Mouse (Mus musculus): ENCODE data around the gene Igll1.
"Not testable (repeated sequence)": the region's sequence is repeated elsewhere in the genome, so short reads cannot be mapped to it uniquely, and the experiment has no call there.

The Igll1 gene

DNA sequence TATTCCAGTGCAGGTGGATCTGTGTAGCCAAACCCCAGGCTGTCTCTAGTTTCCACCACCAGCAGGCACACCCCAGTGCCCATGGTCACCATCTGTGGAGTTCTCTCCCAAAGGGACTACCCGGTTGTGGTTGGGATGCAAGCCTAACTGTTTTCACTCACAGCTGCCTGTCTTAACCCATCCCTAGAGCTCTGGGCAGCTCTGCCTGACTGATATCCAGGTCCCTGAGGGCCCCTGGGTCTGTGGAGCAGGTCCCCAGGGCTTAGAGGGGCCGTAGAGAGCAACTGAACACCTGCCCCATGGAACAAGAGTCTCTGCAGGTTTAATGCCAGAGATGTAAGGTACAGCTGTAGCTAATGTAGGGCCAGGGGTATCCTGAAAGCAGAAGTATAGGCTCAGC lies at the start of gene Igll1:
Igll1 (minus strand) TSS at position 8 of the 400 bp plus-strand sequence.
- DNase-seq (ENCODE audit: extremely low spot score) = no peak

DNA sequence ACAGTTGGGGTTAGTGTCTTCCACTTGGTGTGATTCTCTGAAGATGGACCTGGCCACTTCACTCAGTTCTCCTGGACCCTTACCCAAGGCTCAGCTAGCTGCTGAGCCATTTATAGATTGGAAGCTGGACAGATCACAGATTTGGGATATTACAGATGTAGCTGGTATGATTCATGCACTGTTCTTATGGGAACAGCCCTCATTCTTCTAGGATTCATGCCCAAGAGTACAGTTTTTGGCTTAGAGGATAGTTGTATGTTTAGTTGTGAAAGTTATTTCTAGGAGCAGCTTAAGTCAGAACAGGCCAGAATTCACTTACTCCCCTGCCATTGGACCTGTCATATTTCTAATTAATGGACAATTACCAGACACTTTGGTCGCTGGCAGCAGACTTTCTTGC lies 49.7 kb upstream of the Igll1 start:
- no peak for DNase-seq (ENCODE audit: extremely low spot score)

GRCm38 (mm10) chr16:16911641-16912597 lies 48.1 kb upstream of the Igll1 start:
- peak; percentile 83 for DNase-seq (ENCODE audit: extremely low spot score)

DNA sequence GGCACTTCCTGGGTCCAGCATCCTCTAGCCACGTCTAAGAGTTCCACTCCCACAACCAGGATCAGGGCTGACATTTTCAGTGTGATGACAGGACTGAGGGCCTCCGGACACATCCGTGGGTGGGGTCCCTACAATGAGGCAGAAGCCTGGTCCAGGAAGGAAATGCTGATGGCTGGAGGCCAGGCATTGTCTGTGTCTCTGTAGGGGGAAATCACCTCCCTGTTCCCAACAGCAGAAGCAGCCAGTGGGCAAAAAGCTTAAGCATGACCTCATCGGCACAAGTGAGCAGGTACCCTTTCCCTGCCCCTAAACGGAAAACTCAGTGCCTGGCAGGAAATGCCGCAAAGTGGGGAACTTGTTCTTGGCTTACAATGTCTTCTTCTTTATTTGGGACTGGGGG lies 44.0 kb upstream of the Igll1 start:
- DNase-seq (ENCODE audit: extremely low spot score) = no peak

- DNase-seq (ENCODE audit: extremely low spot score) = no peak
Observed at GRCm38 (mm10) chr16:16903188-16903587, 39.4 kb upstream of the Igll1 start.

- DNase-seq (ENCODE audit: extremely low spot score) = no peak
Observed at GRCm38 (mm10) chr16:16902329-16902728, 38.5 kb upstream of the Igll1 start.

GRCm38 (mm10) chr16:16897056-16897584 lies 33.3 kb upstream of the Igll1 start:
- peak; percentile 8 for DNase-seq (ENCODE audit: extremely low spot score)

DNA sequence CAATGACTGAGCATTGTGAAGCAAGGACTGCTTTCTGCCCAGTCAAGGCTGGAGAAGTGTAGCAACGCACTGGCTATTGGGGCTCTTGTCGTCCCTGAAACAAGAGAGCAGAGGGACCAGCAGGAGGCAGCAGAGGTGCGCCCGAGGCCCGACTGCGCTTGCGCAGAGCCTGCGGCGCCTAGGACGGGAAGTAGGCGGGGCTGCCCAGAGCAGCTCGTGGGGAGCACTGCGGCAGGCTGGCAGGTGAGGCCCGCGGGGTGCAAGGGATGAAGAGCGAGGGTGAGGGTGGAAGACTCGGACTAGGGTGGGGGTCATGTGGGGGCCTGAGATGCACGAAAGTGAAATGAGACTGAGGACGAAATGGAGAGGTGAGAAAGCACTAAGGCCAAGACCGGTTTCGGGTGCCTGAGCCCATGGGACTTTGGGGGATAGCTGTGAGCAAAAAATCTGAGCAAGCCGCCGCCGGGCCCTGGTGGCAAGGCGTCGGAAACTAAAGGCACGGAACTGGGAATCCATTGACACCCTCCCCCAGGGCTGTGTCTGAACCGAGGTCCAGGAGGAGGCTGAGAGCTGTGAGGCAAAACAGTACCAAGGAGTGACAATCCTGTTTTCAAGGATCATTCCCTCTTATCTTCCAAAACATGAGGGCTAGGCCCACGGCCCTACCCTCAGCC lies 32.7 kb upstream of the Igll1 start, which contains the start of gene Ppm1f:
Ppm1f (plus strand) TSS at position 88 of the 674 bp plus-strand sequence.
- DNase-seq (ENCODE audit: extremely low spot score) = peak; percentile 94

GRCm38 (mm10) chr16:16896015-16896381 lies 32.2 kb upstream of the Igll1 start:
- no peak for DNase-seq (ENCODE audit: extremely low spot score)

GRCm38 (mm10) chr16:16892366-16892765 lies 28.6 kb upstream of the Igll1 start:
- DNase-seq (ENCODE audit: extremely low spot score) = no peak

DNA sequence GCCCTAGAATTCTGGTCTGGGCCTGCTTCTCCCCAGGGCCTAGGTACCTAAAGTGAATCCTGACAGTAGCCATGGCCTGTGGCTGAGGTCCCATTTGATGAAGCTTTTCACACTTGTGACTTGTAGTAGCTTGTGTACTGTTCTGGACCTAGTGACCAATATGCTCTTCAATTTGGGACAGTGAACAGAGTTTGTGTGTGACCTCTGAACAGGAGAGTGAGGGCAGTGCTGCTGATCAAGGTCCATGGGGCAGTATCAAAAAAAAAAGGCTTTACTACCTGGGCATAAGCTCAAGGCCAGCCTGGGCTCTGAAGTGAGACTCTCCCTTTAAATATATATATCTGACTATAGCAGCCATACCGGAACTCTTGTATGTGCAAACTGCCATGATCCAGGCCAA lies 24.6 kb upstream of the Igll1 start:
- DNase-seq (ENCODE audit: extremely low spot score) = no peak

DNA sequence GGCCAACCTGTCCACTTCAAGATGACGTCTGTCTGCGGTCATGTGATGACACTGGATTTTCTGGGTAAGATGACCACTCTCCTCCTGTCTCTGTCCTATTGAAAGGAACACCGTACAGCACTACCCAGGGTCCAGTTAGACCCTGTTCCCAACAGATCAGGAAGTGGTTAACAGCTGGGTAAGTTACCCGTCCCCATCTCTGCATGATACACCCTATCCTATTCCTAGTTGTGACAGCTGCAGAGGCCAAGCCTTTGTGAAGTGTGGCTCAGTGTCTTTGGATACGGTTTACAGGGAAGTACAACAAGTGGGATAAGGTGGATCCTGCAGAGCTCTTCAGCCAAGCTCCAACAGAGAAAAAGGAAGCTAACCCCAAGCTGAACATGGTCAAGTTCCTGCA lies 15.2 kb upstream of the Igll1 start:
- DNase-seq (ENCODE audit: extremely low spot score) = no peak

- peak; percentile 95 for DNase-seq (ENCODE audit: extremely low spot score)
Observed at GRCm38 (mm10) chr16:16870617-16871331, 7.0 kb upstream of the Igll1 start, which contains the start of the genes Top3b and Vpreb1. TSS of gene Top3b (plus strand) at chr16:16870736. TSS of gene Vpreb1 (minus strand) at chr16:16870843.

GRCm38 (mm10) chr16:16870241-16870616 lies 6.4 kb upstream of the Igll1 start:
- DNase-seq (ENCODE audit: extremely low spot score) = no peak

- DNase-seq (ENCODE audit: extremely low spot score) = peak; percentile 8
Observed at GRCm38 (mm10) chr16:16865696-16866561, 2.1 kb upstream of the Igll1 start.

DNA sequence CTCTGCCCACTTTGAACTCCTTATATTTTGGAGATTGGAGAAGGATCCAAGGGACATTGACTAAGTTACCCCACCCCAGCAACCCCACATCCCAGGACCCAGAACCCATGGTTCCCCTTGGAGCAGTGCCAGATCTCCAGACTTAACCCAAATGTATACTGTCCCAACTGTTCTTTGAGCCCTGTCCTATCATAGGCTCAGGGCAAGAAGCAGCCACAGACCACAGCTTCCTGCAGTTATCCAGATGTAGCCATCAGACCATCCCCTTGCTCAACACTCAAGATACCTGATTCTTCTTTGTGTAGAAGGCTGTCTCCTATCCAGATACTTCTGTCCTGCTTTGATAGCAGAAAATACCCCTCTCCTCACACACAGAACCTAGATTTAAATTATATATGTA lies 1.4 kb upstream of the Igll1 start:
- no peak for DNase-seq (ENCODE audit: extremely low spot score)

DNA sequence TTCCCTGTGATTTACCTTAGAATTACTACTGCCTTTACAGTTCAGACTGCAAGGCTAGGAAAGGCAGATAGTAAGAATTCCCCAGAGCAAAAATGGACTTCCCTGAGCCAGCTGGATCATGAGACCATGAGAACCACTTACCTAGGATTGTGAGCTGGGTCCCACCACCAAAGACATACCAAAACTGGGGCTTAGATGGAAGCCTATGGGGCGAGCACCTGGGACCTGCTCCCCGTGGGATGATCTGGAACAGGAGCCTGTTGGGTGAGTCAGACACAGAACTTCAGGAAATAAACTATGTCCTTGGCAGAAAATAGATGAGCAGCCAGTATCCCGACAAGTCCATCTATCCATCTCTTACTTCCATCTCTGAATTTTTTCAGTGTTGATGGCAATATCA lies 1.5 kb downstream of the Igll1 start:
- DNase-seq (ENCODE audit: extremely low spot score) = no peak

GRCm38 (mm10) chr16:16856731-16857476 lies 6.9 kb downstream of the Igll1 start:
- no peak for DNase-seq (ENCODE audit: extremely low spot score)

- not testable (repeated sequence) for DNase-seq (ENCODE audit: extremely low spot score)
Observed at GRCm38 (mm10) chr16:16856054-16856453, 7.7 kb downstream of the Igll1 start.

- no peak for DNase-seq (ENCODE audit: extremely low spot score)
Observed at GRCm38 (mm10) chr16:16855541-16855940, 8.2 kb downstream of the Igll1 start.

All from embryo, embryonic 9.5 days (tissue).